Mouse (Mus musculus): Measurements from ENCODE around the gene Ptpn13.

The Ptpn13 gene

DNA sequence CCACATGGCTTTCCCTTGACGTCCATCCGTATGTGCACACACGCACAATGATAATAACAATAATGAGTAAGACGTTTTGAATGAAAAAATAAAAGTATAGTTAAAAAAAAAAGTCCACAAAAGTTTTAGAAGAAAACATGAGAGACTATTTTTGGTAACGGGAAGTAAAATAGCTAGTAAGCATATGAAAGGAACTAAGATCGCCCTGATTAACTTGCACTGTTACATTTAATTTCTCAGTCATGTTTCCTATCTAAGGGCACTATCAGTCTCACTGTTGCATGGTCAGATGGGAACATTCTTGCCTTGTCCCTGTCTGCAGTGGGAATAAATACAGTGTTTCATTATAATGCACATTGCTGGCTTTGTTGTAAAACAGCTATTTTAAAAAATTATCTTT, 2.4 kb upstream of the Ptpn13 start:
- no peak for DNase-seq (ENCODE audit: low read depth, low spot score)

DNA sequence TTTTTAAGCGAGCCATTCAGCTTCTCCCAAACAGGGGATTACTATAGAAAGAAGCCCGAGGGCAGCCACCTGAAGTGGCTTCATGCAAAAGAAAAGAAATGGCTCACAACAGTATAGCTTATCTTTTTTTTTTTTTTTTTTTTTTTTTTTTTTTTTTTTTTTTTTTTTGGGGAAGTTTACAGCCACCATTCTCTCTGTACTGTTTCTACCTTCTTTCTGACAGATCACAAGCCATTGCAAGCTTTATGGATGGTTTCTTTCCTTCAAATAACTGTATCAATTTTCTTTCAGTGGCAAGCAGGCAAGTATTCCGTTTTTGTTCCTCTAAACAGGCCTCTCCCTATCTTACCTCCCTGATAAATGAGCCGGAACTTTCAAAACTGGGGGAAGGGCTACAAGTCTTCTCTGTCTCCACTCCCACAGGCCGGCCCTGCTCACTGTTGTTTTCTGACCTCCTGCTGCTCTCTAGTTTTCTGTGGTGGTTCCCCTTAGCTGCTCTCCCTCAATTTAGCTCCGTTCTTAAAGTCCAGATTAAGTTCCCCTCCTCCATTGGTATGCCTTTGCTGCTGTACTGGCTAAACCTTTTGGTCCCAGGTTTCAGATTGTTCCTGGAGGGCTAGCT, 1.6 kb upstream of the Ptpn13 start:
- no peak for DNase-seq (ENCODE audit: low read depth, low spot score)

DNA sequence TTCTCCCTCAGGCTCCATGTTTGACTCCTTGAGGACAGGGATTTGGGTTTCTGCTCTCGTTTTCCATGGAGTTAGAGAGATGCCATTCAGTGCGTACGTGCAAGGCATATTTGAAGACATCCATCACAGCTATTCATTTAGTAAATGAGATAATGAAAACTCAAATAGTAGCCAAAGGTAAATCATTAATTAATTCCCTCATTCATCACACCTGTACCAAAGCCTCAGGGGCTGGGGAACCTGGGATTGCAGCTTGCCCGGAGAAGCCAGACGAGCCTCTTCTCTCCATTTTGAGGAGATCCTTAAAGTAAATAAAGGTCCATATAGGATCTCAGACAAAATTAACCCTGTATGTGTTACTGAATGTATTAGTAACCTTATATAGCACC, 1.1 kb upstream of the Ptpn13 start:
- DNase-seq (ENCODE audit: low read depth, low spot score), result no peak

DNA sequence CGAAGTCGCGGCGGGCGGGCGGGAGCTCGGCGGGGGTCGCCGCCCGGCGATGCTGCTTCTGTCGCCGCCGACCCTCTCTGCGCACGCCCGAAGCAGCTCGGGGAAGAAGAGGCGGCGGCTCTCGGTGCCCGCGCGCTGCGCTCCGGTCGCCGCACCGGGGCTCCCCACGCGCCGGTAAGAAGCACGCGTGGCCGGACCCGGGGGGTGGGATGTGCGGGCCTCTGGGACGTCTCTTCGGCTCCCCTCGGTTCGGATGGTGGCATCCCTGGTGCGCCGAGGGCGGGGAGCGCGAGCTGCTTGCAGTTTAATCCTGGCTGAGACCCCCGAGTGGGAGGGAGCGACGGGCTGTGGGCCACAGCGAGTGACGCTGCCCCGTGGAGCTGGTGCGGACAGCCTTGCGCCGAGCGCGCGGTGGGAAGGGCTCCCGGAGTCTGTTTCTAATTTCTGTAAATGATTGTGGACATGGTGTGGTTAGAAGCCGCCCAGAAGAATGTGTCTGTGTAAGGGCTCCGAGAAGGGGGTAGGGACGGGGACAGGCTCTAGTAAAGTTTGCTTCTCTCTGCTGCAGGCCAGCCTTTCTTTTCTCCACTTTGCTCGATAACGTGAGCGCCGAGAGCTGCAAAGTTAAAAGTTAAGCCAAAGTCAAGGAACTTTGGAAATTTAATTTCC, 505 bp downstream of the Ptpn13 start:
- DNase-seq (ENCODE audit: low read depth, low spot score), result peak; percentile 28

DNA sequence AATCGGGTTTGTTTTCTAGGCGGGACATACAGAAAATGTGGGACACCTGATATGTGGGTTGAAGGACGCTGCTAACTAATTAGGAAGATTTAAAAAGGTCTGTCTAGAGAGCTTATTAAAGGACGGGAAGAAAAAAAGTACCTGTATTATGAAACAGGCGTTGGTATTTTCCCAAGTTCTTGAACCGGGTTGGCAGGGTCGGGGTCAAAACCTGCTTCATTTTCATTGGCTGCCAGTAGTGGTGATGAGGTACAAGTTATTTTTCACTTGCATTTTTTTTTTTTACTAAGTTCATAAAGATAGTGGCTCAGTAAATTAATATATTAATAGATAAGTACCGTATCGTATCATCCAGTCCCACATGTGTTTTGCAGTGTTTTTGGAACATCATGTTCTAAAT, 1.3 kb downstream of the Ptpn13 start:
- no peak for DNase-seq (ENCODE audit: low read depth, low spot score)

DNA sequence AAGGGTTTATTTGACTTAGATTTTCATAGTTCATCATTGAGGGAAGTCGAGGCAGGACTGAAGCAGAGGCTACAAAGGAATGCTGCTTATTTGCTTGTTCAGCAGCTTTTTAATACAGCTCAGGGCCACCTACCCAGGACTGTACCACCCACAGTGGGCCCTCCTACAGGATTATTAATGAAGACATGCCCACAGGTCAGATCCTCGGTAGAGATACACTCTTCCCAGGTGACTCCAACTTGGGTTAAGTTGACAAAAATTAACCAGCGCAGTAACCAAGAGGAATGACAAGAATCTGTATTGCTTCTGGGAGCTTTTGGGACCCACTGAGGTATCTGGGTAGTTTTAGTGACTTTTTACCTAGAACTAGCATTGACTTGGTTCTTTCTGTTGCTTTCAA, 6.0 kb downstream of the Ptpn13 start:
- no peak for DNase-seq (ENCODE audit: low read depth, low spot score)

DNA sequence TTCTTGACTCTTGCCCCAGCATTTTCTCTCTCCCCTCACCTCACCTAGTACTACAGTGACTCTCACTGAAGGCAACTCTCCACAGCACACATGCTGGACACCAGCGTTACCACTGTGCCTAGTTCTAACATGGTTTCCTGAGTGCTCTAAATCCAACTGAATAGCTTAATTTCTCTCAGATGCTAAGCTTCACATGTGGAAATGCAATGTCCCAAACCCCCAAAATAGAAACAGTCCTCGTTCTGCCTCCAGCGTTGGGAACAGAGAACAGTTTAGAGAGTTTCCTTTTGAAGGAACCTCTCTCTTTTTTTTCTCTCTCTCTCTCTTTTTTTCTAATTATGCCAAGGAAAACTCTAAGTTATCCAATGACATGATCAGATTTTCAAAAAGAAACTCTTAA, 6.5 kb downstream of the Ptpn13 start:
- no peak for DNase-seq (ENCODE audit: low read depth, low spot score)

DNA sequence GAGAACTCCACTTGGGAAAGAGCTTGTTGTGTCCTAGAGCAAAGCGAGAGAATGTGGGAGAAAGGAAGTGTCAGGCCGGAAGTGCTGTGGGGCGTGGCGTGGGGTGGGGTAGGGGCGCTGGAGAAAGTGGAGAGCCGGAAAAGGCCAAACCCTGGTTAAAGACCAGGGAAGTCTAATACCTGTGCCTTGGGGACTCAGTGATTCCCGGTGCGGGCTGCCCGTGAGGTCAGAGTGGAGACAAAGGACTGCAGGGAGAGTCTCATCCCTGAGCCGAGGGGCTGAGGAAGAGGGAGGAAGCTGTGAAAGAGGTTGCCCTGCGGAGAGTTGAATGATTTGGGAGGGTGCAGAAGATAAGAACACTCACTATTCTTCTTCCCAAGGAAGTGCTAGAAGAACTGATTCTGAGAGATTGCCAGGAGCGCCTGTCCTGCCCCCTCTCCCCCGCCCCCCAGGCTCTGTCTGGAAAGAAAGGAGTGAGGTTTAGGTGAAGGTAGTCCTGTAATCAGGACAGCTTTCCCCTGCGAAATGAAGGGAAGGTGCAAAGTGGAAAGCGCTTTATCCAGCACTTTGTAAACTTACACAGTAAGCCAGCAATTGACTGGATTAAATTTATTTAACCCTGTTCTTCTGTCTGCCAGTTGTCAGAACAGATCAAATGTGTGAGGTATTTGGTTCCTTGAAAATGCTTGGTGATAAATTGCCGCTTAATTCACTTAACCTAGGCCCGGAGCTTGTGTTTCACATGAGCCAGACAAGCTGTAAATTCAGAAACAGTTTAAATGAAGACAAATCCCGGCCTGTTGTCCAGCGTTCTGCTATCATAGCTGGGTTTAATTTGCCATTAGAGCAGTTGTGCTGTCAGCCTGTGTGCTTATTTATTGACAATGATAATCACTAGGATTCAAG, 11.3 kb downstream of the Ptpn13 start:
- DNase-seq (ENCODE audit: low read depth, low spot score), result no peak

DNA sequence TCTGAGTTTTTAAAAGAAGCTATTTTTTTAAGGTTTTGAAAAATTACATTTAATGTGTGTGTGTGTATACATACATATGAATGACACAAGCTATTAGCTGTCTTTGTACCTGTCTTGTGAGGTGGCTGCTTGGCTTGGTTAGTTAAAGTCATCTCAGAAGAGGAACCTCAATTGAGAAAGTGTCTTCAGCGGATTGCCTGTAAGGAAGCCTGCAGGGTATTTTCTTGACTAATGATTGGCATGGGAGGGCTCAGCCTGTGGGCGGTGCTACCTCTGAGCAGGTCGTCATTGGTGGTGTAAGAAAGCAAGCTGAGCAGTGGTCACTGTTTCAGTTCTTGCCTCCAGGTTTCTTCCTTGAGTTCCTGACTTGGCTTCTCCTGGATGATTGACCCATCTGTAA, 12.7 kb downstream of the Ptpn13 start:
- no peak for DNase-seq (ENCODE audit: low read depth, low spot score)

DNA sequence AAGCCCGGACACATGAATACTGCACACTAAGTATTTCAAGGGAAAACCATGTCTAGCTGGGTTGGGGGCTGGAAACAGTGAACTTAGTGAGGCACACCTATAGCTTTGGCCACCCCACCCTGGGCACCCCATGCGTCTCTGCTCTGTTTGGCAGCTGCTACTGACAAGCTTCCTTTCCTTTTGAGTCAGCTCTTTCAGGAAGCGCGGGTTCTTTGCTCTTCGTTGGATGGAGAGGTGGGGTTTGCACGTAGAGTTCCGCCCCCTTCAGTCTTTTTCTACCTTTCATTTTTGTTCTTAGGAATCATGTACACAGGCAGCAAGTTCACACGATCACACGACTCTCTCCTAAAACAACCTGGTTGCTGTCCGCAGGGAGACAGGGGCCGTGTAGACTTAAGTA, 14.2 kb downstream of the Ptpn13 start:
- DNase-seq (ENCODE audit: low read depth, low spot score), result peak; percentile 79

DNA sequence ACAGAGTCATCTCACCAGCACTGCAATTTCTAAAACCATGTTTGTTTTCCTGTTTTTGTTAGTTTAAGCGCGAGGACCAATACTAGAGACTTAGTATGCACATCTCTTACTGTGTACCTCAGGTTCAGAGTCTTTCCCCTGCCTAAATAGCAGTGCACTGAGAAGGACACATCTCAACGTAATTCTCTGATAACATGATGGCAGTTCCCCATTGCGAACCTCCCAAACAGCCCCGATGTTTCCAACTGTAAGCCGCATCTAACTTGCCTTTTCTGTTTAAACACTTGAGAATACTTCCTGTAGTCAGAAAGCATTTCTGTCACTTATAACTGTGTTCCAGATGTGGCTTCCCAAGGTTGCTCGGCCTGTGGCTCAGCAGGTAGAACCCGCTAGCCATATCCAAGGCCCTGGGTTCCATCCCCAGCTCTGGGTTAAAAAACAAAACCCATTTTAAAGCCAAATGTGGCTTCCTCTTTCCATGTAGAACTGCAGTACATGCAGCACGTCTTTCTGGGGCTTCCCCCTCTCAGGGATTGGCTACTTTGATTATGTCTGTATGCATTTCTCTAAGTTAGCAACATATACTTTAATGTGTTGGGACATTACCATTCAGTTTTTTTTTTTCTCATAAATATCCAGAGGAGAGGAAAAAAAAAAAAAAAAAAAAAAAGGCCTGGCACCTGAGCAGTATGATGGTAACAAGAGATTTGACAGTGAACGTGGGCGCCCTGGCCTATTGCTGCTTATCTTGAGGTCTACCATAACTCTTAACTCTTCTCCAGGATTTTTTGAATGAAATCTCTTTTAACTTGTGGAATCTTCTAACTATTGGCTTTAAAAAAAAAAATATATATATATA, 15.7 kb downstream of the Ptpn13 start:
- peak; percentile 33 for DNase-seq (ENCODE audit: low read depth, low spot score)

DNA sequence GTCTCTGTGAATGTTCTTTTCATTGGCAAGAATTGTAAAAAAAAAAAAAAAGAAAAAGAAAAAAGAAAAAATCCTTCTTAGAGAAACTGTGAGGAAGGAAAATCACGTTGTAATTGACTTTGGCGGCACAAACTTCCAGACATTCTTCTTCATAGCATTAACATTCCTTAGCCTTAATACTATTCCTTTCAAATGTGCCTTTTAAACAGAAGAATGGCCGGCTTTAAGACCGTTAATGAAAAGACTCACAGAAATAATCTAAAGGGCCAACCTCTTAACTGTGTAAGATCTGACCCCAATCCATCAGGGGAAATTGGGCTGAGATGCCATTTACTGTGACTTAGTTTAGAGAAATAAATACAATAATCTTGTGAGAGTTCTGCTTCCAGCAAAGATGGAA, 16.7 kb downstream of the Ptpn13 start:
- no peak for DNase-seq (ENCODE audit: low read depth, low spot score)

DNA sequence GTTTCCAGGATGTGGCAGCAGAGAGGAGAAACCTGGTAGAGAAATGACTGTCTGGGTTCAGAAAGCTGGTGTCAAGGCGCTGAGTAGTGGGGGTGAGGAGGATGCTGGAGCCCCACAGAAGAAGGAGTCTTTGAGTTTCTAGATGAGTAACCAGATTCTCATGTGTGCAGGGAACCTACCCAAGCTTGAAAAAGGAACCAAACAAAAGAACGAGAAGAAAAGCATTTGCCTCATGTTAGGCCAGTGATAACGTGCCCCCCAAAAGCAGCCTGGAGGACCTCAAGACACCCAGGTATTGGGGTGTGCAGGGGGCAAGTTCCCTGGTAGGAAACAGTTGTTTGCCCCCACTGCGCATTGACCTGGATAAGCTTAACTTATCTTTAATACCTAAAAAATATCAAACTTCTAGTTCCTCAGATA, 17.3 kb downstream of the Ptpn13 start:
- peak; percentile 82 for DNase-seq (ENCODE audit: low read depth, low spot score)

DNA sequence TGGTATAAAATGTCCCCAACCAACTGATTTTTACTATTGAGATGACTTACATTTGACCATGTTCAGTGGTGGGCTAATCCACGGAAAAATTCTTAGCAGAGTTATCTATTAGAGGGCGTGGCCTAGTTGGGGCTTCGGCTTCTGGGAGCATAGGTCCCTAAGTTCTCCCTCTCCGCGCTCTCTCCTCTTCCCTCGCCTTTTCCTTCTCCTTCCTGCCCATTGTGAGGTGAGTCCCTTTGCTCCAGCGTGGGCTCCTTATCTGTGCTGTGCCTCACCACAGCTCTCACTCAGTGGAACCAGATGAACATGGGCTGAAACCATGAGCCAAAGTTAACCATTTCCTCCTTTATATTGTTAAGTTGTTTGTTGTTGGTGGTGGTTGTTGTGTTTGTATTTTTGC, 17.9 kb downstream of the Ptpn13 start:
- peak; percentile 49 for DNase-seq (ENCODE audit: low read depth, low spot score)

DNA sequence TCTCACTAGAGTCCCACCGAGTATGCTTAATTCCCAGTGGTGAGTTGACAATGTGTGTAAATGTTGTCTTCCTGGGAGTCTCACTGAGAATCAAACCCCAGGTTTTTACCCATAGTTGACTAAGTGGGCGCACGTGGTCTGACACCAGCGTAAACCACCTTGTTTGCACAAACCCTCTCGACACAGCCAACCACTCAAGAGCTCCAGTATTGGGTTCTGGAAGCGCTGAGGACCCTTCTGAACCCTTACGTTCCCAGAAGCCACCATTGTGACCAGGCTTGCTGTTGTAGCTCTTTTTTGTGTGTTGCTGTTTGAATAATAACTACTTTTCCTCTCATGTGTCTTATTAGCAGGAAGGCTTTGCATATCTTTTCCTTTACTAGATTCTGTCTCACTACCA, 20.4 kb downstream of the Ptpn13 start:
- no peak for DNase-seq (ENCODE audit: low read depth, low spot score)

DNA sequence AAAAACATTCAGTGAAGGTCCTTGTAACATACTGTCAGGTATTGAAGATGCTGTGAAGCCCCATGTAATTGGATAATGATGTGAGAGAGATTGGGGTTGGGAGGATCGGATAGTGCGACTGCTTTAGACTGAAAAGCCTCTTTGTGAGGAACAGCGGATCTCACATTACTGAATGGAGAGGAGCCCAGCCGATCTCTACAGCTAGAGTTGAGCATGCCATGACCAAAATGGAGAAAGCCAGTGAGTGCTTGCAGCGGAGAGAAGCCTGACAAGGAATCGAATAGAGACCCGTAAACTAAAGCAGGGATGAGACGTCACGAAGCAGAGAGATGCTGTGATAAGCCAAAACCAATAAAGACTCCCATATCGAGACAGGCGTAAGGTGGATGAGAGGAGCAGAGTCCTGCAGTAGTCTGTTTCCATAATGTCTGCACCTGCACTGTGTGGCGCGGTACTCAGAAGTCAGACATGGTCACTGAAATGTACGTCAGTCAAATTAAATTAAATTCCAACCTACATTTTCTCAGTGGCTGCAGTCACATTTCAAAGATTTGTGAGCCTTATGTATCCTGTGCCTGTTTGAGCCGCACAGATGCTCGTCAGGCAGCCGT, 22.9 kb downstream of the Ptpn13 start:
- DNase-seq (ENCODE audit: low read depth, low spot score), result no peak

DNA sequence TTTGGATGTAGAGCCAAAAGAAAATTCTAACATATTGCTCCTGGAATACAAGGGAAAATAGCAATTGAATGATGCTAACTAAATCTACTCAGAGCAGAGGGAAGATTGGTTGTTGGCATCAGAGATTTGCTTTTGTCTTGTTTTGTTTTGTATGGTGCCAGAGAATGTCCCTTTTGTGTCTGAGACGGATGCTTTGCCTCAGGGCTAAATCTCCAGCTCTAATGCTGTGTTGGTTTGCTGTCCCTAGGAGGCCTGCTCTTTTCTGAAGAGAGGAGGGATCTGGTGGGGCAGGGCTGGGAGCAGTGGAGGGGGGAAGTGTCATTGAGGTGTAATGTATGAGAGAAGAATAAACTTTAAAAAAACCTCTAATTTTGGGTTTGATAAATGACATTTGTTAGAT, 23.5 kb downstream of the Ptpn13 start:
- no peak for DNase-seq (ENCODE audit: low read depth, low spot score)

DNA sequence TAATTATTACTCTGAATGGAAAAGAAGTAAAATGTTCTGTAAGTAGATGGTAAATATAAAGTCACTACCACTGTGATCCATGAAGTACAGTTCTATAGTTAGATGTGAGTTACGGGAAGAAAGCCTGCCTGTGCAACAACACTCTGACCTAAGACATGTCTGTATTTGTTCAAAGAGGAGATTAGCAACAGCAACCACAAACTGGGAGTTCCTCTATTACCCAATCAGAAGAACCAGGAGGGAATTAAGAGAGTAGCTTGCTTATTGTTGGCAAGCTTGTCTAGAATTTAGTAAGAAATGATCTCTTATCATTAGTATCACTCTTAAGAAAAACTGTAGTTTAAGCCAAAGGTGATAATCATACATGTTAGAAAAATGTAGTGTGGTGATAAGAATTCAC, 25.7 kb downstream of the Ptpn13 start:
- DNase-seq (ENCODE audit: low read depth, low spot score), result no peak

DNA sequence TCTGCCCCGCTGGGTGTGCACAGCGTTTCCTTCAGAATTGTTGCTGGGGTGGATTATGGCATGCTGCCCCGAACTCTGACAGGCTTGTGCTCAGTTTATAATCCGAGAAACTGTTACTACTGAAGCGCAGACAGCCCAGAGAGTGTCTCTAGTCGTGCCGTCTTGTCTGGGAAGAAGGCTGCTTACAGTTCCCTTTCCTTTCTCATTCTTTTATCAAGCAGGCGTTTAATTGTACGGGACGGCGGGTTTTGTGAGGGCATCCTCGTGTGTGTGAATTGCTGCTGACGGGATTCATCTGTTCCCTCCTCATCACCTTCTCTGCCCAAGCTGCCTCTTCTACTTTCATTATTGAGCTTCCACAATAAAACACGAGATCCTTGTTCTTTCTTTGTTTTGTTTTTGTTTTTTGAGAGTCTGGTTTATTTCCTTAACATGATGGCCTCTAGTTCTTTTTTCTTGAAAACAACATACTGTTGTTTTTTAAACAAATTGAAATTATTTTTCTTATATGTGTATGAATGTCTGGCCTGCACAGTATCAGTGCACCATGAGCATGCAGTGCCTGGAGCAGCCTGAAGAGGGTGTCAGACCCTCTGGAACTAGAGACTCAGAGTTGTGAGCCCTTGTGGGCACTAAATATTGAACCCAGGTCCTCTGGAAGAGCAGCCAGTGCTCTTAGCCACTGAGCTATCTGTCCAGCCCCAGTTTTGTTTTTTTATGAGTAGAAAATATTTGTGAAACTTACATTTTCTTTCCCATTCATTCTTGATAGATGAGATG, 28.6 kb downstream of the Ptpn13 start:
- no peak for DNase-seq (ENCODE audit: low read depth, low spot score)

DNA sequence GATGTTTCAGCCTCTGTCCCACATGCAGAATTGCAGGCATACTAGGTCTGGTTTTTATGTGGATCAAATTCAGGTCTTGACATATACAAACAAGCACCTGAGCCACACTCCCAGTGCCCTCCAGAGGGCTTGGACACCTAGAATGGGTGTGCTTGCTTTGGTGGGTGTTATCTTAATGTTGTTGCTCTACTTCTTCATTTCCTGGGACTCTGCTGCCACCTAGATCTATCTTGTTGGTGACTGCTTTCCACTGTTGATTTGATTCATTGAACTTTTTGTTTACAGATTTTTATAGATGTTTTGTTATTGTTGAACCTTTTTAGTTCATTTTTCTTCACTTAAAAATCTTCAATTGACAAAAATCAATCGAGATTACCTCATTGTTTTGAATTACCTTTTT, 31.8 kb downstream of the Ptpn13 start:
- DNase-seq (ENCODE audit: low read depth, low spot score), result peak; percentile 27

DNA sequence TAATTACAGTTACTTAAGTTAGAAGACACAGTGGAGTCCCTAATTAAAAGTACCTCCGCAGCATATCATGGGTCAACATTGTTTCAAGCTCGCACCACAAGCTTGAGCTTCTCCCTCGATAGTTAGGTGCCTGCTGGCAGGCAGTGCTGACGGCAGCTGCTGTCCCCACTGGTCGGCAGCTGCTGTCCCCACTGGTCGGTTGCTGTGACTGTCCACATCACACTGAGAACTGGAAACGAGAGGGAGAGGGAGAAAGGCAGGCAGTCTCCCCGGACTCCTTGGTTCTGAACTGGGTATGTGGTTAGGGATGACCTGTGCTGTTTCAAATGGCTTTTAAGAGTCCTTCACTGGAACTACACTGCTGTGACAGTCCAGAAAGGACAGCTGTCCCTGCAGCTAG, 33.4 kb downstream of the Ptpn13 start:
- DNase-seq (ENCODE audit: low read depth, low spot score), result no peak
